Mouse (Mus musculus): ENCODE measurements around the gene Ppm1k.
"Not testable (repeated sequence)": the region's sequence is repeated elsewhere in the genome, so short reads cannot be mapped to it uniquely, and the experiment has no call there.

The Ppm1k gene

DNA sequence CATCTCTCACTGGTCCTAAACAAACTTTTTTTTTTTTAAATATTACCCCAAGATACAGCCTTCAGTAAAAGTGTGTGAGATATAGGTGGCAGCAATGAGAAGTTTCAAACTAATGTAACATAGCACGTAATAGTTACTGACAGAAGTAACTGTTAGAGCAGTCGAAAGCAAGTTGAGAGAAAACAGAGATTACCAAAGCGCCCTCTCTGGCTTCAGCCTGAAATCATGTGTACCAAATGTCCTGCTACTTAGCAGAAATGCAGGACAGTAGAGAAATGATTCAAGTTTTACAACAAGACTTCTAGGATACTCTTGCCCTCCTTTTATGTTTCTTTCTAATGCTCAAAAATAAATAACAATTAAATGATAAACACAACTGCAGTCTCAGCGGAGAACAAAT, 4.3 kb downstream of the Ppm1k start:
- DNase-seq: no peak

DNA sequence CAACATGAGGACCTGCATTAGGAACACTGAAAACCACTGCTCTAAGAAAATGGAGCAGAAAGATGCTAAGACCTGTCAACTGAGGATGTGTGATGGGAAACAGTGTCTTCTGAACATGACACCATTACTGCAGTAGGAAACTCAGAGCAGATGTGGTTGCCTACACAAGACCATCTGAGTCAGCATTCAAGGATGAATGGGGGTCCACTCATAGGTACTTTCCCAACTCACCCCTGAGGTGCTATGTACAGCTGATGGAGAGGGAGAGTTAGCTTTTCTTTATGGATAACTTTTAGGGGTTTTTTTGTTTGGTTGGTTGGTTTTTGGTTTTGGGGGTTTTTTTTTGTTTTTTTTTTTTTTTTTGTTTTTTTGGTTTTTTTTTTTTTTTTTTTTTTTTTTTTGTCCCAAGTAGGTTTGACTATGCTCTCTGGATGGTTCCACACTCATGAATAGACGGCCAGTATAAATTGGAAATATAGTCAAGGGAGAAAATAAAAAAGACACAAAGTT, 5.9 kb downstream of the Ppm1k start:
- DNase-seq: no peak

DNA sequence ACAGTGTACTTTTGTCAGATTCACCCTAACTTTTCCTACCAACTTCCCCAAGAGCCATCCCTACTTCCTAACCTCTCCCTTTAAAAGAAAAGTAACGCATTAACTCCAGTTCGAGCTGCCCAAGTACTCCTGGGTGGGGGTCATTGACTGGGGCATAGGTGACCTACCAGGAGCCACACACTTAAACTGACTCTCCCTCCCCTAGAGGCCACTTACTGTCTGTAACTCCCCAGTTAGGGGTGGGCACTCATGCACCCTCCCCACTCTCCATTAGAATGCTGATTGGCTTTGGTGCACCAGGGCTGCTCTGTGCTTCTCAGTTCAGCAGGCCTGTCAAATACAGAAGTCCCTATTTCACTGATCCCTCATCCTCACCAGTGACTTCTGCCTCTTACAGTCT, 8.3 kb downstream of the Ppm1k start:
- no peak for DNase-seq

DNA sequence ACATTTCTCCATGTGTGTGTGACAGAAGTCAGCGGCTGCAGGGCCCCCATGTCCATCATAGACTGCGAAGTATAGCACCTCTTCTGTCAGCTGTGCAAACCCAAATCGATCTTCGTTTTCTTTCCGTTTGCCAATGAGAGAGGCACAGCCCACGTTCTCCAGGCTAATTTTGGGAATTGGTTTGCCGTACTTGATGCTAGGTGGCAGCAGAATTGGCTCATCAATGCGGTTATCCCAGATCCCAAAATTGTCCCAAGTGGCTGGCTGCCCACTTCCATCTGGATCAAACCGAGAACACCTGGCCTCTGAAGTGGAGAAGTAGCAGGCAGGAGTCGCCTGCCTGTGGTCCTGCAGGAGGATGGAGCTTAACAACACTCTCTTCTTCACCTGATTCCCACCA, 10.5 kb downstream of the Ppm1k start:
- no peak for DNase-seq

DNA sequence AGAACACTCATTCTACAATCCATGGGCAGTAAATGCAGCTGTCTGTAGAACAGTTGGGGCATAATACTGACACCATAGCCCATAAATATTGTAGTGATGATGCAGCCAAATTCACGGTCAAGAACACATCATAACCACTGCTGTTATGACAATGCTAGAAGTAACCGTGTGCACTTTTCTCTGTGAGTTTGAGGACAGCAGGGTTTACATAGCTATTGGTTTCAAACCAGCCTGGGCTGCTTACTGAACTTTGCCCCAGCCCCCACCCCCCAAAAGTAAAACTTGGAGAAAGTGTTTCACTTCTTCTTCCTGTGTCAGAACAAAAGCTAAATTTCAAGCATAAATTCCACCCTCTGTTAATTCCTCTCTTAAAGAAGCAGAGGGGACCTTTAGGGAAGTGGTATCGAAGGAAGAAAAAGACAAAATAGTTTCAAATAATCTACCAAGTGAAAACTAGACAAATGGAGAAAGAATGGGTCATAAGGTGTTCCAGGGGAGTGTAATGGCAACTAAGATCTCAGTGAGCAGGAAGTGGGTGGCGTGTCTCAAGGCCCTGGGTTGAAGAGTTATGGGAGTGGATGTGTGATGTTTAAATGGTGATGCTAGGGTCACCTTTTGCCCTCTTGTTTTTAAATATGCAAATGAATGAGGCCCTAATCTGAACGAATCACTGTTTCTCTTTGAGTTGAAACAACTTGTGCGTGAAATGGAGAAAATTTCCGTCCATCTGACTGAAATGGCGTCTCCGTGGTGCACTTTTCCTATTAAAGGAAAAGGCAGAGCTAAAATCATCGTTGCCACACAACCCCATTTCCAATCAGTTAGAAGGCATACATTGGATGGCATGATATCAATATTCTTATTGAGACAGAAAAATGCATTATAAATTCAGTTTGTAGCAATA, 14.3 kb downstream of the Ppm1k start:
- DNase-seq: no peak

DNA sequence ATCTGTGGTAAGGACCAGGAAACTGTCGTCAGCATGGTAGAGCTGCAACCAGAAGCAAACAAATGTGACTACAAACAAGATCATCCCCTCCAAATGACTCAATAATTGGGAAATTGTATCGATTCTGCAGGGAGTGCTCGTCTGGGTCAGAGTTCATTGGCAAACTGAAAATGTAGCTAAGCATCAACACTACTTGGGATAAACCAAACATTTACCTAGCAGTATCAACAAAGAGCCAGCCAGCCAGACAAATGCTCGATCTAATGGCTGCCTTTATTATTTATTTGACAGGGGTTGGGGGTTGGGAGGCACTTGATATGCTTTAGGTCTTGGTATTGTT, 21.3 kb downstream of the Ppm1k start:
- DNase-seq: no peak

DNA sequence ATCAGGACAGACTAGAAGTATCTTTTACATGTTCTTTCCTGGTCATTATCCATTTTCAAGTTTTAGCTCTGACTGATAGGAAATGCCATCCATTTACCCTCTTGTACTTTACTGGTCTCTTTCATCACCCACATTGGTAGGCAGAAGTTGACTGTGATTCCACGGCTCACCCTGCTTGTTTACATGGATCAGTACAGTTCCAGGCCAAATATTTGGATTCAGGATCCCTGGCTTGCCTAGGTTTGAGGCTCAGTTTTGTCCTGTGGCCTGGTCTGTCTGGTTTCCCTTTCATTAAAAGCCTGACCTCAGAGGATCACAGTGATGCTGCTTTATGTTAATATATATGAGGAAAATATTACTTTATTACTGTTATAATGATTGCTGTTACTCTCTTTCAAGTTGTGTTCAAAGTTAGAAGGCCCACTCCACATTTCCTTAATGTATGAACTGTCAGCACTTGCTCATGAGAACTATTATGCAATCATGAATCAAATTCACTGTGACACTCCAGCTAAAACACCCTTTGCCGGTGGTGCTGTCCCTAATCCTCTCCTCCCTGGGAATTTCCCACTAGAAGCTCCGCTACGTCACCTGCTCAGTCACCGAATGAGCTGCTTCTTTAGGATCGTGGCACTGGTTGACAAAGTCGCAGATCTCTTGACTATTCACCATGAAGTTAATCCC, 21.8 kb downstream of the Ppm1k start:
- no peak for DNase-seq

DNA sequence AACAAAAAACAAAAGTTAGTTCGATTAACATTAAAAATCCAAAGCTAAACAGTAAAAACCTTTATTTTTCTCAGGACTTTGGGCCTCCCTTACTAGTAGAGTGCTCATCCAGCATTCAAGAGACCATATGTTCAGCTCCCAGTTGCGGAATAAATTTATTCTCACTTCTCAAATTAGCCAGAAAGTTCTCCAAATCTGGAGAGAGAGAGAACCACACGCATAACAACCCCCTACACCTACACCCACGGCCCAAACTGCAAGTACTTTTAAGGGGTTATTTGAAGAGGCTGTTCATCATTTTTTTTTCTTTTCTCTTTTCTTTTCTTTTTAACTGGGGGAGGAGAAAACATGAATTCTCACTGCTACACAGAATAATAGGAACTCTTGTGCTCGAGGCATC, 23.4 kb downstream of the Ppm1k start:
- DNase-seq: no peak

DNA sequence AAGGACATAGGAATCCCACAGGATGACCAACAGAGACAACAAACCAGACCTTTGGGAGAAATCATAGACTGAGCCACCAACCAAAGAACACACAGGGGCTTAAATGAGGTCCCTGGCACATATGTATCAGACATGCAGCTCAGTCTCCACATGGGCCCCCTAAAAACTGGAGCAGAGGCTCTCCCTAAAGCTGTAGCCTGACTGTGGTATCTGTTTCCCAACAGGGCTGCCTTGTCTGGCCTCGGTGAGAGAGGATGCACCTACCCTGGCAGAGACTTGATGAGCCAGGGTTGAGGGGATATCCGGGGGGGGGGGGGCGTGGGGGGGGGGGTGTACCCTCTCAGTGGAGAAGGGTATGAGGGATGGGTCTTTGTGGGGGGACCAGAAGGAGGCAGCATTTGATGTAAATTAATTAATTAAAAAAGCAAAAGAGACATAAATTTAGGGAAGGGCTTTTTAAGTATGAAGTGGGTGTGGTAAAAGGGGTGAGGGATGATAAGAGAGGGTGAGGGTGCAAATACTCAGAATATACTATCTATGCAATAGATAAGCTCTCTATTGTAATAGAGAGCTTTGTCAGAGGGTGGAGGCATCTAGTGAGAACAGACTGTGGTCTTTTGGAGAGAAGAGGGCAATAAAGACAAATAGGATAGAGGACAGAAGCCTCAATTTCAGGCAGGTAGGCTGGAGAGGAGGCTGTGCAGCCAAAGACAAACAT, 31.4 kb downstream of the Ppm1k start:
- DNase-seq: no peak

DNA sequence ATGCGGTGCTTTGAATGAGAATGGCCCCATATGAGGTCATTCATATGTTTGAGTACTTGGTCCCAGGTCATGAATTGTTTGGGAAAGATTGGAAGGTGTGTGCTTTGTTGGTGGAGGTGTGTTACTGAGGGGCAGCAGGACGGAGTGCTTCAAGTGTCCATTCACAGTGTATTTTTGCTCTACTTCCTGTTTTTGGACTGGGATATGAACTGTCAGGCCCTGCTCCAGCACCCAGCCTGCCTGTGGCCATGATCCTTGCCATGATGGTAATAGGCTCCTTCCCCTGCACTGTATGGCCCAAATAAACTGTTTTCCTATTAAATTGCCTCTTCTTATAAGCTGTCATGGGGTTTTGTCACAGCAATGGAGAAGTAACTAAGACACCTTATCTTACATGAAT, 36.1 kb downstream of the Ppm1k start:
- DNase-seq: no peak

DNA sequence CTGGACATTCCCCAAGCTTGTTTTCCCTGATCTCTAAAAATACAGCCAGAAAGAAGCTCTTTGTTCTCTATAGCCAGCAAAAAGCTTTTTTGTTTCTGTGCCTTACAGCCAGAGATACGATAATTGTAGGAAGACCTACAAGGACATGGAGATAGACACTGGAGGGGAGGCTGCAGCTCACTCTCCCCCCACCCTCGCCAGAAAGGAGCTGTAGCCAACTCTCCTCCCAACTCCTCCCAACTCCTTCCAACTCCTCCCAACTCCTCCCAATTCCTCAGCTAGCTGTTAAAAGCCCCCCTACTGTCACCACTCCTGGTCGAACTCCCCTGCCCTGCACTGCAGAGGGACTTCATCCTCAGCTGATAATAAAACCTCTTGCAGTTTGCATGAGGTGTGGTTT, 67.1 kb downstream of the Ppm1k start:
- not testable (repeated sequence) for DNase-seq

Measured in thymus, postnatal 14 days (tissue).